Mouse (Mus musculus) limb, embryonic 15.5 days (tissue): ENCODE measurements at regions not wholly inside any gene's neighbourhood (a gene's known extent, or its start where the extent isn't known, plus 50 kb on each side); places are given as distances from the start of the nearest gene placed in this dataset.

Experiments used
- ATAC-seq: fragments of 200-750 bp; cut with Nextera tagmentation; 2 replicates; pipeline ENCODE4 v1.8.0; 2017; ENCODE audit warnings: low read depth, moderate TSS enrichment; ENCODE audit not compliant: insufficient number of reproducible peaks, low FRiP score, low TSS enrichment
- H3K27ac ChIP-seq: fragments of 300-500 bp; sonication (generic); 2 replicates; pipeline ENCODE4 v1.5.1; 2015; ENCODE audit warnings: moderate library complexity, mild to moderate bottlenecking, inconsistent platforms
- H3K27me3 ChIP-seq: fragments of 300-500 bp; sonication (generic); 2 replicates; pipeline ENCODE4 v1.6.1; 2015; ENCODE audit warnings: inconsistent platforms
- H3K36me3 ChIP-seq: fragments of 300-500 bp; sonication (generic); 2 replicates; pipeline ENCODE4 v1.6.1; 2015; ENCODE audit warnings: inconsistent platforms
- H3K4me1 ChIP-seq: fragments of 300-500 bp; sonication (generic); 2 replicates; pipeline ENCODE4 v1.6.1; 2015; ENCODE audit warnings: inconsistent platforms
- H3K4me2 ChIP-seq: fragments of 300-500 bp; sonication (generic); 2 replicates; pipeline ENCODE4 v1.6.1; 2015; ENCODE audit warnings: mild to moderate bottlenecking, inconsistent platforms
- H3K4me3 ChIP-seq: fragments of 300-500 bp; sonication (generic); 2 replicates; pipeline ENCODE4 v1.5.1; 2015; ENCODE audit warnings: mild to moderate bottlenecking, inconsistent platforms
- H3K9ac ChIP-seq: fragments of 300-500 bp; sonication (generic); 2 replicates; pipeline ENCODE4 v1.6.1; 2015; ENCODE audit warnings: inconsistent platforms
- H3K9me3 ChIP-seq: fragments of 300-500 bp; sonication (generic); 2 replicates; pipeline ENCODE4 v1.6.1; 2016; ENCODE audit warnings: inconsistent platforms
- WGBS: fragments of 180-500 bp; shearing (Covaris S2); methylation state at CpG from one replicate; pipeline ENCODE4 v1.1.7; 2015; 5-methylcytosine and 5-hydroxymethylcytosine counted together

- no peak overlapping the region for H3K27ac ChIP-seq
- H3K9me3 ChIP-seq = no peaks in the 10 kb centered on the region
- H3K36me3 ChIP-seq = no peaks in the 10 kb centered on the region
- H3K4me3 ChIP-seq = no peak overlapping the region
- ATAC-seq = no peak
- no peak overlapping the region for H3K4me2 ChIP-seq
- H3K27me3 ChIP-seq = no peaks in the 10 kb centered on the region
- 67% methylated on average over 3 of the region's 3 CpGs for WGBS
- no peak overlapping the region for H3K9ac ChIP-seq
- no peaks in the 10 kb centered on the region for H3K4me1 ChIP-seq
Observed at GRCm38 (mm10) chr1:23532659-23533058, 135.1 kb upstream of the Ogfrl1 start.

GRCm38 (mm10) chr1:23536621-23537020 lies 139.0 kb upstream of the Ogfrl1 start:
- no peaks in the 10 kb centered on the region for H3K9me3 ChIP-seq
- H3K4me3 ChIP-seq = no peak overlapping the region
- no peaks in the 10 kb centered on the region for H3K27me3 ChIP-seq
- no peak overlapping the region for H3K4me2 ChIP-seq
- H3K36me3 ChIP-seq = no peaks in the 10 kb centered on the region
- WGBS = 75% methylated on average over 10 of the region's 10 CpGs
- no peak for ATAC-seq
- no peak overlapping the region for H3K9ac ChIP-seq
- H3K4me1 ChIP-seq = no peaks in the 10 kb centered on the region
- no peak overlapping the region for H3K27ac ChIP-seq

GRCm38 (mm10) chr1:23538419-23538818 lies 140.8 kb upstream of the Ogfrl1 start:
- H3K4me2 ChIP-seq = no peak overlapping the region
- no peak overlapping the region for H3K9ac ChIP-seq
- no peaks in the 10 kb centered on the region for H3K36me3 ChIP-seq
- no peak overlapping the region for H3K27ac ChIP-seq
- no peaks in the 10 kb centered on the region for H3K9me3 ChIP-seq
- no peak for ATAC-seq
- H3K4me1 ChIP-seq = no peaks in the 10 kb centered on the region
- no peak overlapping the region for H3K4me3 ChIP-seq
- no peaks in the 10 kb centered on the region for H3K27me3 ChIP-seq
- 36% methylated on average over 6 of the region's 6 CpGs for WGBS

DNA sequence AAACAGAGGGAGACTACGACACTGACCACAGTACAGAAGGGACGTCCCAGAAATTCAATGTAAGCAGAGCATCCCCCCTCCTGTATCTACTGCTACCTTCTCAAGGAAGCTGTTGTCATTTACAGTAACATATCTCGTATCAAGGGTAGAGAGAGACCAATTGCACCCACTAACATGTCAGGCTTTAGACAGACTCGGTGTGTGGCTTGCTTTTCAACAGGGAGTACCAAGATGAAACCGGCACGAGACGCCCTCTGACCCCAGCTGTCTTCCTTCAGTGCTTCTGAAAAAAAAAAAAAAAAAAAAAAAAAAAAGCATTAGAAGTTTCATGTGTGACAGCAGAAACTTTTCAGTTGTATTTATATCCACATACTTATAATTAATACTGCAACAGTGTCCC lies 143.0 kb upstream of the Ogfrl1 start:
- no peaks in the 10 kb centered on the region for H3K36me3 ChIP-seq
- no peak overlapping the region for H3K9ac ChIP-seq
- no peak for ATAC-seq
- no peaks in the 10 kb centered on the region for H3K4me1 ChIP-seq
- WGBS = 83% methylated on average over 7 of the region's 7 CpGs
- no peaks in the 10 kb centered on the region for H3K9me3 ChIP-seq
- no peak overlapping the region for H3K4me2 ChIP-seq
- H3K4me3 ChIP-seq = no peak overlapping the region
- no peak overlapping the region for H3K27ac ChIP-seq
- no peaks in the 10 kb centered on the region for H3K27me3 ChIP-seq

DNA sequence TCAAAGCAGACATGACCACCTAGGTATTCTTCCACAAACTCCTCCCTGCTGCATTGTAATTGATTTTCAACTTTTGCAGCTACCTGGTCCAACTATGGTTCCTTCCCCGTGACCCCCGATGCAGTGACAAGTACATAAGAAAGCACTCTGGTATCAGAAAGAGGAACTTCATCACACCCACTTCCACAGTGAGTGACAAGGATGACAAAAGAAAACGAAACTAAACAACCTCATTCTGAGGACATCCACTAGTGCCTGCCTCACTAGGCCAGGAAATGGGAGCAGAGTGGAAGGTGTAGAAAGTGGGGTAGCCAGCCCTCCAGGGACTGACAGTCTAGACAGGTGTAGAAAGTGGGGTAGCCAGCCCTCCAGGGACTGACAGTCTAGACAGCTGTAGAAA lies 158.2 kb upstream of the Ogfrl1 start:
- H3K27ac ChIP-seq = no peak overlapping the region
- H3K27me3 ChIP-seq = no peaks in the 10 kb centered on the region
- WGBS = 83% methylated on average over 3 of the region's 3 CpGs
- no peak overlapping the region for H3K9ac ChIP-seq
- H3K36me3 ChIP-seq = no peaks in the 10 kb centered on the region
- no peak for ATAC-seq
- H3K4me1 ChIP-seq = no peaks in the 10 kb centered on the region
- H3K9me3 ChIP-seq = no peaks in the 10 kb centered on the region
- H3K4me3 ChIP-seq = no peak overlapping the region
- no peak overlapping the region for H3K4me2 ChIP-seq

DNA sequence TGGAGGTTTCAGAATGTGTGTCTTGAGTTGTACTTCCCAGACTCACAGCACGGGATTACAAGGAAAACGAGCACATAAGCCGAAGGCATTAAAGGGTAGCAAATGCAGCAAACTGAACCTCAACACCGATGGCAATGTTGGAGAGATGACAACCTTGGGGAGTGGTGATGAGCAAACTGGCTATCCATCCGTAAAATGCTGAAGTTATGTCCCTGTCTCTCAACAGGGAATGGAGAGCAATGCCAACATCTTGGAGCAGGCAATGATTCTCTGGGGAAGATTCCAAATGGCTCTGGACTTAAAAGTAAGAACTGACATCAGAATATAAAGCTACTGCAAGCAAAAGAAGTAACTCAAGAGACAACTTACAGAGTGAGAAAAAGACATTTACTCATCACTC lies 170.5 kb upstream of the Ogfrl1 start:
- Histone ChIP-seq H3K9ac (no peak overlapping the region), H3K36me3 (no peaks in the 10 kb centered on the region), H3K4me2 (no peak overlapping the region), H3K9me3 (no peaks in the 10 kb centered on the region), H3K27me3 (no peaks in the 10 kb centered on the region), H3K27ac (no peak overlapping the region), H3K4me1 (no peaks in the 10 kb centered on the region), H3K4me3 (no peak overlapping the region)
- ATAC-seq = no peak
- 81% methylated on average over 5 of the region's 5 CpGs for WGBS

- H3K4me2 ChIP-seq = no peak overlapping the region
- H3K27me3 ChIP-seq = no peaks in the 10 kb centered on the region
- no peak overlapping the region for H3K9ac ChIP-seq
- no peak overlapping the region for H3K27ac ChIP-seq
- no peak for ATAC-seq
- H3K36me3 ChIP-seq = no peaks in the 10 kb centered on the region
- no peak overlapping the region for H3K4me3 ChIP-seq
- H3K9me3 ChIP-seq = no peaks in the 10 kb centered on the region
- WGBS = 79% methylated on average over 7 of the region's 7 CpGs
- H3K4me1 ChIP-seq = no peaks in the 10 kb centered on the region
Observed at GRCm38 (mm10) chr1:23574461-23574860, 176.9 kb upstream of the Ogfrl1 start.

GRCm38 (mm10) chr1:23575005-23575404 lies 177.4 kb upstream of the Ogfrl1 start:
- no peak for ATAC-seq
- H3K27me3 ChIP-seq = no peaks in the 10 kb centered on the region

GRCm38 (mm10) chr1:23575515-23575914 lies 177.9 kb upstream of the Ogfrl1 start:
- no peak for ATAC-seq
- no peaks in the 10 kb centered on the region for H3K27me3 ChIP-seq
- no peaks in the 10 kb centered on the region for H3K9me3 ChIP-seq
- H3K4me1 ChIP-seq = no peaks in the 10 kb centered on the region
- WGBS = 84% methylated on average over 2 of the region's 2 CpGs
- no peak overlapping the region for H3K9ac ChIP-seq
- H3K36me3 ChIP-seq = no peaks in the 10 kb centered on the region
- no peak overlapping the region for H3K4me3 ChIP-seq
- H3K27ac ChIP-seq = no peak overlapping the region
- no peak overlapping the region for H3K4me2 ChIP-seq

More at GRCm38 (mm10) chr1:23575005-23575404, 177.4 kb upstream of the Ogfrl1 start:
- Histone ChIP-seq H3K4me2 (no peak overlapping the region), H3K9ac (no peak overlapping the region), H3K9me3 (no peaks in the 10 kb centered on the region), H3K4me1 (no peaks in the 10 kb centered on the region), H3K27ac (no peak overlapping the region), H3K36me3 (no peaks in the 10 kb centered on the region), H3K4me3 (no peak overlapping the region)

- Histone ChIP-seq H3K27ac (no peak overlapping the region), H3K4me3 (no peak overlapping the region), H3K36me3 (no peaks in the 10 kb centered on the region), H3K9ac (no peak overlapping the region), H3K4me1 (no peaks in the 10 kb centered on the region), H3K9me3 (no peaks in the 10 kb centered on the region), H3K4me2 (no peak overlapping the region), H3K27me3 (no peaks in the 10 kb centered on the region)
- ATAC-seq = no peak
- 72% methylated on average over 5 of the region's 5 CpGs for WGBS
Observed at GRCm38 (mm10) chr1:23576150-23576549, 178.6 kb upstream of the Ogfrl1 start.

- no peak overlapping the region for H3K4me2 ChIP-seq
- no peak for ATAC-seq
- H3K27ac ChIP-seq = peak overlapping the region; percentile 52
- no peaks in the 10 kb centered on the region; the same call in 1 of the 2 replicates for H3K27me3 ChIP-seq
- H3K4me1 ChIP-seq = no peaks in the 10 kb centered on the region
- WGBS = 38% methylated on average over 6 of the region's 6 CpGs
- no peak overlapping the region for H3K4me3 ChIP-seq
- H3K36me3 ChIP-seq = no peaks in the 10 kb centered on the region
- H3K9me3 ChIP-seq = no peaks in the 10 kb centered on the region
- no peak overlapping the region for H3K9ac ChIP-seq
Observed at GRCm38 (mm10) chr1:23589414-23589942, 172.1 kb upstream of the B3gat2 start.

GRCm38 (mm10) chr1:23602710-23603291 lies 158.8 kb upstream of the B3gat2 start:
- no peak for ATAC-seq
- WGBS = 76% methylated on average over 4 of the region's 4 CpGs
- H3K9ac ChIP-seq = no peak overlapping the region
- no peaks in the 10 kb centered on the region for H3K4me1 ChIP-seq
- no peak overlapping the region for H3K4me2 ChIP-seq
- no peak overlapping the region for H3K4me3 ChIP-seq
- H3K36me3 ChIP-seq = no peaks in the 10 kb centered on the region
- H3K27ac ChIP-seq = no peak overlapping the region
- no peaks in the 10 kb centered on the region for H3K27me3 ChIP-seq
- no peaks in the 10 kb centered on the region for H3K9me3 ChIP-seq

DNA sequence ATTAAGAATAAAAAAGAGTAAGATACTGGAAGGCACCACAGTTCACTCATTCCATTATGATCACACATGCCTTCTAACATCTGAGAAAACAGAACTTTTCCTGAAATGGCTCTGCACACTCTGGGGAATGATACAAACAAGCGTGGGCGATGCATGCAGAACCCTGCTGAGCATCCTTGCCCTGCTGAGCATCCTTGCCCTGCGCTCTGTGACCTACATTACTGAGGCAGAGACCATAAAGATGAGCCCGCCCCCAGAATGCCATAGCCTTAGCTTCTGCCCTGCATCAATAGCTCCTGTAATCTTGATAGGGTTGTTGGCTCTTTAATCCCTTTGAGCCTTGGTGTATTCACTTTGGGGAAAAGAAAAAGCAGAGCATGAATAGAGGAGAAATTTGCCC lies 132.2 kb upstream of the B3gat2 start:
- no peak overlapping the region for H3K27ac ChIP-seq
- H3K9ac ChIP-seq = no peak overlapping the region
- no peaks in the 10 kb centered on the region for H3K4me1 ChIP-seq
- 55% methylated on average over 4 of the region's 4 CpGs for WGBS
- no peak overlapping the region for H3K4me3 ChIP-seq
- no peaks in the 10 kb centered on the region for H3K36me3 ChIP-seq
- no peaks in the 10 kb centered on the region for H3K9me3 ChIP-seq
- no peaks in the 10 kb centered on the region for H3K27me3 ChIP-seq
- H3K4me2 ChIP-seq = no peak overlapping the region
- no peak for ATAC-seq
